Comparison of ENCODE assay signal across 8 mouse cellular contexts in the genomic region with DNA sequence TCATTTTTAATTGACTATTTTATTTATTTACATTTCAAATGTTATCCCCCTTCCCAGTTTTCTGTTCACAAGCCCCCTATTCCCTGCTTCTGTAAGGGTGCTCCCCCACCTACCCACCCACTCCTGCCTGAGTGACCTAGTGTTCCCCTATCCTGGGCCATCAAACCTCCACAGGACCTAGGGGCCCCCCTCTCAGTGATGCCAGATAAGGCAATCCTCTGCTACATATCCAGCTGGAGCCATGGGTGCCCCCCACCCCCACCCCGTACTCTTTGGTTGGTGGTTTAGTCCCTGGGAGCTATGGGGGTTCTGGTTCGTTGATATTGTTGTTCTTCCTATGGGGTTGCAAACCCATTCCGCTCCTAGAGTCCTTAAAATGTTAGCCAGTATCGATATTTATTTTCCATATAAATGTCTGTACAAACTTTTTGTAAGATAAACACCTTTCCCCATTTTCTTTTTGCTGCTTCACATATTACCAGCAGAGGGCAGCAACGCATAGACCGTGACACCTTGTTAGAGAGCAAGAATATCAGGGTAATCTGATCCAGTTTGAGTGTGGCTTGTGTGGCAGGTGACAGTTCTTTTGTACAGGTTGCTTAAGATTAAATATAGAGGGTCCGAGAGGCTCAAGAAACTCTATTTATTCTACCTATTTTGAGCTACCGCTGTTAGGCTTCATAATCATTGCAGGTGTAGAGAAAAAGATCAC.
A peak's percentile ranks its signal among the peaks of the same experiment; 100 is the strongest.
DNase-seq lines count a peak whose midpoint lies in the region; ATAC-seq and TF ChIP-seq lines count a peak whose summit lies in the region.

No protein-coding gene starts in this region.

- H3K9me3 ChIP-seq in heart, postnatal 0 days (replicated peaks; ENCODE audit: control insufficient read depth, low read length) = no peaks in the 10 kb centered on the region

- ATAC-seq in heart, postnatal 0 days (ENCODE audit: insufficient read depth, low read depth) = no peak

- intact Hi-C loops in left cerebral cortex, postnatal 4 days (cut with DNase I) = loop anchor here (2.0 to 10.0 kb wide), 2 partner anchors 513 to 1387 kb away; no protein-coding TSS in a partner anchor

- H3K9ac ChIP-seq in heart, postnatal 0 days (replicated peaks; ENCODE audit: low read depth, low read length) = no peak overlapping the region

- WGBS in heart, postnatal 0 days = 30% methylated on average over 8 of the region's 8 CpGs
- 28% methylated on average over 8 of the region's 8 CpGs for WGBS in kidney, adult 2 months

- peak; percentile 6 for DNase-seq in heart, postnatal 0 days (ENCODE audit: low spot score)
- DNase-seq in heart, adult 9 months (ENCODE audit: low spot score in 2 of 2) = no peak
- DNase-seq in adipocyte (ENCODE audit: low spot score) = peak; percentile 45
- DNase-seq in embryo, embryonic 9.5 days (ENCODE audit: extremely low spot score) = peak; percentile 33
- DNase-seq in kidney, adult 2 months = peak; percentile 34
- peak; percentile 33 for DNase-seq in left cerebral cortex, postnatal 4 days
- DNase-seq in retina, adult 2 months (ENCODE audit: low read depth, low spot score) = peak; percentile 28
- DNase-seq in thymus, postnatal 10 days (ENCODE audit: low spot score in 2 of 2) = no peak

- H3K27me3 ChIP-seq in heart, postnatal 0 days (ENCODE audit: control insufficient read depth, insufficient read depth, low read length) = no peaks in the 10 kb centered on the region
- H3K27me3 ChIP-seq in kidney, adult 2 months (replicated peaks; ENCODE audit: control insufficient read depth, insufficient read depth, low read length) = no peaks in the 10 kb centered on the region

- no peaks in the 10 kb centered on the region for H3K4me1 ChIP-seq in heart, postnatal 0 days (ENCODE audit: control insufficient read depth, insufficient read depth)
- no peaks in the 10 kb centered on the region for H3K4me1 ChIP-seq in kidney, adult 2 months (ENCODE audit: control insufficient read depth, insufficient read depth, low read length)

- no peak overlapping the region for H3K4me3 ChIP-seq in heart, postnatal 0 days (ENCODE audit: low read depth, low read length)
- no peak overlapping the region for H3K4me3 ChIP-seq in kidney, adult 2 months (ENCODE audit: insufficient read depth, low read depth, low read length)

- no peak overlapping the region for H3K4me2 ChIP-seq in heart, postnatal 0 days (ENCODE audit: low read depth, low read length)

- TF ChIP-seq CTCF in heart, postnatal 0 days (IDR thresholded peaks at IDR 0.05; ENCODE audit: low read depth) = peak; percentile 71
- TF ChIP-seq CTCF in kidney, adult 2 months (conservative IDR thresholded peaks at IDR 0.05; ENCODE audit: insufficient read depth, insufficient read length, low read depth, low read length) = peak; percentile 38

- H3K36me3 ChIP-seq in heart, postnatal 0 days (replicated peaks; ENCODE audit: control insufficient read depth, insufficient read depth, low read length) = no peaks in the 10 kb centered on the region
- H3K36me3 ChIP-seq in kidney, adult 2 months (ENCODE audit: control insufficient read depth, insufficient read depth, low read length) = no peaks in the 10 kb centered on the region

- H3K27ac ChIP-seq in heart, postnatal 0 days (ENCODE audit: low read depth) = no peak overlapping the region
- H3K27ac ChIP-seq in kidney, adult 2 months (ENCODE audit: insufficient read depth, low read depth, low read length) = no peak overlapping the region

- TF ChIP-seq EP300 in heart, postnatal 0 days (IDR thresholded peaks at IDR 0.05; ENCODE audit: low read depth) = no peak

- TF ChIP-seq POLR2A in kidney, adult 2 months (IDR thresholded peaks at IDR 0.05; ENCODE audit: low read depth, low read length) = no peak

Comparison
In these comparisons a context has a peak if more than half of its experiments do, and no peak if none do; other contexts are left out.
1. DNase-seq: peak in heart, postnatal 0 days (single experiment), adipocyte (single experiment), embryo, embryonic 9.5 days (single experiment), kidney, adult 2 months (single experiment), left cerebral cortex, postnatal 4 days (single experiment) and retina, adult 2 months (single experiment); none in heart, adult 9 months (0 of 2) and thymus, postnatal 10 days (0 of 2).